Mouse (Mus musculus): ENCODE results near the gene Gle1. TPM values are rescaled to one million over a fixed set of nuclear protein-coding genes. Genes with fewer than 3 reads are reported as not detected.

Gle1 gene
- total RNA-seq, 2 experiments from 2014 or later: 41.4 to 44.6 TPM

DNA sequence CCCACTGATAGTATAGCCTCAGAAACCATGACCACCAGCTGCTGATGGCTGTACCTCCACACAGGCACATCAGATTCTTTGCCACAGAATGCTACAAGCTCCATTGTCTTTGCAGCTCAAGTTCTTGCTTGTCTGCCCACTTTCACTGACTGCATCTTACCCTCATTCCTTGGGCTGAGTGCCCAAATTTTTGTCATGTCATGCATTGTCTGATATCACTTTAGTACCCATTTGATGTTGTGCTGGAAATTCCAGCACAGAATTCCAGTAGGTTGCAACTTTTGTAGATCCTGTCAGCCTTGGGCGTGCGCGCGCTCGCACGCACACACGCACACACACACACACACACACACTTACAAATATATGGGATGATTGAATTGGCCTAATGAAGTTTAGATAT, 26.0 kb downstream of the Gle1 start:
- DNase-seq (ENCODE audit: low spot score in 2 of 2): no peak

DNA sequence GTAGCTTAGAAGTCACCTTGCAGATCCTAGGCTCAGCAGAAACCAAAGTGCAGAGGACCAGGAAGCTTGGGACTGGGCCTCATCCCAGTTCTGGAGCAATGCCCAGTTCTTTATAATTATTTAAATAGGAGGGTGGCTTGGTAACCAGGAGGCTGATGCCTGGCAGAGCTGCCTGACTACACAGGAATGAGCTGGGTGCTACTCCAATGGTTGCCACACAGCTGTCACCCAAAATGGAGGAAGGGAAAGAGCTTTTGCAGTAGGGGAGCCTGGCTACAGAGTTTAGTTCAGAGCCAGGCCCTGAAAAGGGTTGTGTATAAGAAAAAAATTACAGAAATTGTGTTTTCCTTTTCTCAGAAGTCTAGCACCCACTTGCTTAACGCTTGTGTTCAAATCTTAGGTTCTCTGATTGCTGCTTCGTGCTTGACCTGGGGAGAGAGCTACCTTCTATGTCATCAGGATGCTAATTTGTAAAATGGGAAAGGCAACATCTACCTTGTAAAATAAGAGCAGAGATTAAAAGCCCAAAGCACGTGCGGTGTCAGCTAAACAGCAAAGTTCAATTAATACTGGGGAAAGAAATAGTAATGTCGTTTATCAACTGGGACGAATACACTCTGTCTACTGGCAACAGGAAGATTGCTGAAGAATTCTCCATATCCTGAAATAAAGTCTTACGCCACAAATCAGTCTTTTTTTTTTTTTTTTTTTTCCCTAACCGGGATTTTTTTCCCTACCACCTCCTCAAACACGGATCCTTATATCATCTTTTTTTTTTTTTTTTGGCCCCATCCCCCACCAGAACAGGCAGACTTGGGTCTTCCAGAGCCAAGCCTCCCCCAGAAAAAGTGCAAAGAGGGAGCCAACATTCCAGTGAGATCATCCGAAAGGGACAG, 29.4 kb downstream of the Gle1 start:
- DNase-seq (ENCODE audit: low spot score in 2 of 2): no peak

DNA sequence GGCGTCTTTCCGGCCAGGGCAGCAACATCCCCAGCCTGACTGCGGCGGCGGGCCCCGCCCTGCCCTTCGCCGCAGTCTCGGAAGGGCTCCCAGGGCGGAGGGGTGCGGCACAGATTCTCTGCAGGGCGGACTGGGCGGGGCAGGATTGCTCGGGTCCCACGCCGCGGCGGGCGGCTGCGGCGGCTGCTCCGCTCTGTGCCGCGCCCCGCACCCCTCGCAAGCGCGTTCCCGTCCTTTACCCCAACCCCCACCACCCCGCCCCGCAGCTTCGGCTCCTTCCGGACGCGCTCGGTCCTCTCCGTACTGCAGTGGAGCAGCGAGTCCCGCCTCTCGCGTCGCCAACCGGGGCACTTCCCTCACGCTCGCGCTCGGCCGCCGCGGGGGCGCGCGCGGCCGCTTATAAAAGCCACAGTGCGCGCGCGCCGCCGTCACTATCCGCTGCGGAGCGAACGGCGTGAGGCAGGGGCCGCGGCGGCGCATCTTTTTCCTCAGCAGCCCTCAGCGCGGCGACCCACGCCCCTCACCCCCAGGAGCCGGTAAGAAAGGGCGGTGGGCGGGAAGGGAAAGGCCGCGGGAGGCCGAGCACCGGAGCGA, 30.1 kb downstream of the Gle1 start, which contains the start of gene Sptan1:
Gene Sptan1 (plus strand): TSS at position 311 of the 594 bp plus-strand sequence.
- DNase-seq (ENCODE audit: low spot score in 2 of 2): peak; percentile 93 to 96

DNA sequence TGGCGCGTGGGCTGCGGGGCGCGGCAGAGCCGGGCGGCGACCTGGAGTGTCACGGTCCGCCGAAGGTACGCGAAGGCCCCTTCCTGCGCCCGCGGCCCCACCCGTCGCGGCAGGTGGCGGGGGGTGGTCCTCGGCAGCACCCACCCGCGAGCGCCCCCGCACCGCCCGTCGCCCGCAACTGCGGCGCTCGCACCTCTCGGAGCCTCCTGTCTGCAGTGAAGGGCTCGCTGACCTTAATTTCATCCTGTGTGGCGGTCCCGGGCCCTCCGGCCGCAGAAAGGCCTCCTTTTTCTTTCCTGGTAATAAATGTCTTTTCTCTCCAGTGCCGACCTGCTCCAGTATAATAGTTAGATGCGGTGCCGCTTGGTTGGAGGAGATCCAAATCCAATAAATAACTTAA, 30.7 kb downstream of the Gle1 start:
- peak; percentile 16 to 18 for DNase-seq (ENCODE audit: low spot score in 2 of 2)

DNA sequence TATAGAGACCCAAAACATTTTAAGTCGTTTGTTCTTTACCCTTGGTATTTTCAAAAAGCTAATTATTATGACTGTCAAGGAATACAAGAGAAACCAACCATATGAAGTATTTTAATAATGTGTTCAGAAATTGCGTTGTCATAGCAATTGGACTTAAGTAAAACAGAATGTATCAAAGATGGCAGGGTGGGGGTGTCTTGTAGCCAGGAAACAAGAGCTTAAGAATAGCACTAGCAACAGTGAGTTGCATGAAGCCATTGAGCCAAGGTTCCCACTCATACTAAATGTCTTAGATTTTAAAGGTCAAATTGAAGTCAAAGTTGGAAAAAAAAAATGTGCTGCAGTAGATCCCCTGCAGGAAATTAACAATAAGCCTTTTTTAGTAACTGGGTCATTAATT, 31.6 kb downstream of the Gle1 start:
- no peak for DNase-seq (ENCODE audit: low spot score in 2 of 2)

DNA sequence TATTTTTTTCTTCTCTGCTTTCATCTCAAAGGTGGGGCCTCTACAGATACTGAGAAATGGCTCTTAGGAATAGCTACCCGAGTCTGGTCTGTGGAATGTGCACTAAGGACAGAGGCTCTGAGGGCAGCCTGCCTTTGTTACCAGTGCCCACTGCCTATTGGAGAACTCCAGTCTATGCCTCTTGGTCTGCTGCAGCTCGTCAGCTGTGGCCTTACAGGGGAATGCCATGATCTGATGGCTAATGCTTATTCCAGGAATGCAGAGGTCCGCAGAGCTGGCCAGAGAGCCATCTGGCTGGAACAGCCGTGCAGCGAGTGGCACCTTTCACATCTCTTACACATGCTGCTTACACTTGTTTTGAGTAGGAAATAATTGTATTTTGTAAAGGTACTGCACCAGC, 32.5 kb downstream of the Gle1 start:
- no peak for DNase-seq (ENCODE audit: low spot score in 2 of 2)

DNA sequence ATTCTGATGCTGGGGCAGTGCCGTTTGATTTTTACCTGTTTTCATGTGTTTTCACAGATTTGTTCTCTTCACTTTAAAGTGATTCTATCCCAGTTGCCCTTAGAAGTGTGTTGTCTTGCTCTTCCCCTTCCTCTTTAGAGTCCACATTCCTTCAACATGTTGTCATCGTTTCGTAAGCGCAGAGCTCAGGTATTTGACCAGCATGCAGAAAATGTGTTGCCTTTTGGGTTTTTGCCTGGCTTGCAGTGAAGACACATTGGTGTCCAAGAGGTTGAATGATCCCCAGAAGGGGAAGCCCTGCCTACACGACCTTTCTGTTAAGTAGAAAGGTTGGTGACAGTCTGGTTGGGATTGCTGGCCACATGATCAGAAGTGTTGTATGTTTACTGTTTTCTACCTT, 33.4 kb downstream of the Gle1 start:
- no peak for DNase-seq (ENCODE audit: low spot score in 2 of 2)

DNA sequence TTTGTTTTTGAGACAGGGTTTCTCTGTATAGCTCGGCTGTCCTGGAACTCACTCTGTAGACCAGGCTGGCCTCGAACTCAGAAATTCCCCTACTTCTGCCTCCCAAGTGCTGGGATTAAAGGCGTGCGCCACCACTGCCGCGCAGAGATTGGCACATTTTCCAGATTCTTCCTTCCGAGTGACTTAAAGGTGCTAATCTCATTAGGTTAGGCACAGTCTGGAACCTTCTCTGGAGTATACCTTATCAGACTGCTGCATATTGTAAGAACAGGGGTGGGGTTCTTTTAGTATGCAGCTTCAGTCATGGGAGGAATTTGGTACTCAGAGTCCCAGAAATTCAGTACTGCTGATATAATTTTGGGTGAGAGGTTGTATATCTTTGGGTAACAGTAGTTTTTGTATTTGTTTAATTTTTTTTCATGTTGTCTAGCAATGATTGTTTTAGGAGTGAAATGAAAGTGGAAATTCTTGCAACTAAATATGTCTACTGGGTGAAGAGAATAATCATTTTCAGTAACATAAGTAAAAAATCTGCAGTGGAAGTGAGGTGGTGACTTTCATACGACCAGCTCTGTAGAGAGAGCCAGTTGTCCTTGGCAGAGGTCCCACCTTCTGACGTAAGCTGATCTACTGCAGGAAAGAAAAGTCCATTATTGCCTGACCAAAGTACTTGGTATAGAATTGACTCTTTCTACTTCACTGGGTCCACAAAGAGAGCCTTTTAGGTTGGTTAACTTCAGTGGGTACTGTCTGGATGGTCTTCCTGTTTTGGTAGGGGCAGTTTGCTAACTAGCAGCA, 36.8 kb downstream of the Gle1 start:
- DNase-seq (ENCODE audit: low spot score in 2 of 2): peak; percentile 38 to 50

DNA sequence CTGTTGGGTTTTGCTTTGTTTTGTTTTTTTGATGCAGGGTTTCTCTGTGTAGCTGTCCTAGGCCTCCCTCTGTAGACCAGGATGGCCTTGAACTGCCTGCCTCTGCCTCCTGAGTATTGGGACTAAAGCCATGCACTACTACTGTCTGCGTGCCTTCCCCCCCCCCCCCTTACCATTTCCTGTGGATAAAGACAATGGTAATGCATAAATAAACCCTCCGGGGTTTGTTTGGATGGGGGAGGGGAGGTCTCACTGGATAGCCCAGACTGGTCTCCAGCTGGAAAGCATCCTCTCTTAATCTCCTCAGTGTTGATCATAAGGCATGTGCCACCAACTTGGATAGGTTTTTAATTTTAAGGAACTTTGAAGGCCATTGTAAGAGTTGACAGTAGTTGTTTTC, 38.3 kb downstream of the Gle1 start:
- DNase-seq (ENCODE audit: low spot score in 2 of 2): no peak

DNA sequence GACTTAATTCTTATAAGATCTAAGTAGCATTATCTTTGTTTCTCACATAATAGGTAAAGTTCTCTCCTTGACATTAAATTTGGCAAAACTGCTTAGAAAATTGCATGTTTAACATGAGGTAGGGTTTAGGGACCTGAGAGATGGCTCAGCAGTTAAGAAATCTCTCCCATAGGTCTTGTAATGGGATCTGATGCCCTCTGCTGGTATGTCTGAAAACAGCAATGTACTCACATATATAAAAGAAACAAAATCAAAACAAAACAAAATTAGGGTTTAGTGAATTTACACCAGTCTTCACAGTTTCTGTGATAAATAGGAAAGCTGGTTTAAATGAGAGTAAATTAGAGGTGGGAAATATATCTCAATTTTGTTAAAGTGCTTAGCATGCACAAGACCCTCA, 42.1 kb downstream of the Gle1 start:
- no peak for DNase-seq (ENCODE audit: low spot score in 2 of 2)

DNA sequence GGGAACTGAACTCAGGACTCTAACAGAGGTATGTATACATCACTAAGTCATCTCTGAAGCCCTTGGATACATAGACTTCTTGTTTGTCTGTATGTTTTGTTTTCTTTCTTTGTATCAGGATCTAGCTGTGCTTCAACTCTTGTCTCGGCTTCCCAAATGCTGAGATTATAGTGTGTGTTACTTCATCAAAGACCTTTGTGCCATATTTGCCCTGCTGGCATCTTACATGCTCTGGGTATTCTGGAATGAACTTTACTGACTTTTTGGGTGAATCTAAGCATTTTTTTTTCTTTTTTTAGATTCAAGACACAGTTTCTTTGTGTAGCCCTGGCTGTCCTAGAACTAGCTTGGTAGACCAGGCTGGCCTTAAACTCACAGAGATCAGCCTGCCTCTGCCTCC, 45.4 kb downstream of the Gle1 start:
- DNase-seq (ENCODE audit: low spot score in 2 of 2): no peak

DNA sequence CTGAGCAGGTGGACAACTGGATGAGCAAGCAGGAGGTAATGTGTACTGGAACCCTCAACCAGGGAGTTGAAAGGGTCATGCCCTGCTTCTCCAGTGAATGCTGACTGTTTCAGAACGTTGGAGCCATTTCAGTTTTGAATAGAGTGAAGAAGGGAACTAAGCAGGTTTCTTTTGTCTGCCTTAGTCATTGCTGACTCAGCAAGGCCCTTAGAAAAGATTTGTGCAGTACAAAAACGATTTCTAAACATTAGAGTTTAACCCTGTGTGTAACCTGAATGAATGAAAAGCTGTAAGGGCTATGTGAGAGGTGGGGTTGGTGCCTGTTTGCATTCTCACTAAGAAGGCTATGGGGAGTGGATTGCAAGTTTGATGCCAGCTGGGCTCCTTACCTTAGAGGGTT, 56.7 kb downstream of the Gle1 start:
- DNase-seq (ENCODE audit: low spot score in 2 of 2): no peak

DNA sequence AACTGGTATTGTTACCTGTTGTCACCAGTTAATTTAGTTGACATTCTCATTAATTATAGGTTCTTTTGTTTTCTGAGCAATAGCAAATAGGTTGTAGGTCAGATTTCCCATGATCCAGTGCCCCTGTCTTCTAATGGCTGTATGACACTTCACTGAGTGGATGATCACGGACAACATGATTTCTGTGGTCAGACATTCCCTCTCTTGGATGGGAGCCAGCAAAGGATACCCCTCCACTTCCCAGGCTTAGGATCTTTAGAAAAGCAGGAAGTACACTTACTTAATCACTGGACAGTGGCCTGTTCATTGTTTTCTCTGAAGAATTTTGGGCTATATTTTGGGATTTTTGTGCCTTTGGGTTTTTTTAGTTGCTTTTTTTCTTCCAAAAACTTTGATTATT, 73.9 kb downstream of the Gle1 start:
- DNase-seq (ENCODE audit: low spot score in 2 of 2): no peak

Small RNAs within 50 kb of the gene (microRNA-seq; reads per million reads assigned to microRNA genes)
- gene Mir6997: not detected

Other genes with a start within 250 kb of the Gle1 start
- 1 to 10 TPM in 1 of 2 experiments, not detected in 1; 1.8 TPM for gene Gm13420, start 183.7 kb upstream of the Gle1 start, total RNA-seq (2021)
- gene Gm13547, start 176.1 kb upstream of the Gle1 start, total RNA-seq (2021): not detected
- gene Coq4, start 147.9 kb upstream of the Gle1 start, total RNA-seq (2021): 10 to 100 TPM; 20.3 to 22.5 TPM
- 10 to 100 TPM; 56.8 to 57.3 TPM for gene Trub2, start 146.9 kb upstream of the Gle1 start, total RNA-seq (2021)
- 10 to 100 TPM; 31.0 to 34.0 TPM for gene Slc27a4, start 132.8 kb upstream of the Gle1 start, total RNA-seq (2021)
- 10 to 100 TPM; 49.5 to 55.6 TPM for gene Urm1, start 115.4 kb upstream of the Gle1 start, total RNA-seq (2021)
- 10 to 100 TPM; 28.3 to 34.4 TPM for gene Cercam, start 66.3 kb upstream of the Gle1 start, total RNA-seq (2021)
- 10 to 100 TPM; 80.0 to 82.1 TPM for gene Odf2, start 46.2 kb upstream of the Gle1 start, total RNA-seq (2021)
- 100 to 1,000 TPM; 230 to 284 TPM for gene Sptan1, start 30.1 kb downstream of the Gle1 start, total RNA-seq (2021)
- gene Wdr34, start 113.5 kb downstream of the Gle1 start, total RNA-seq (2021): 10 to 100 TPM; 35.9 to 39.2 TPM
- 100 to 1,000 TPM; 326 to 328 TPM for gene Set, start 122.0 kb downstream of the Gle1 start, total RNA-seq (2021)
- 10 to 100 TPM; 11.4 to 12.4 TPM for gene Pkn3, start 142.3 kb downstream of the Gle1 start, total RNA-seq (2021)
- 10 to 100 TPM; 17.5 to 18.5 TPM for gene Zdhhc12, start 158.2 kb downstream of the Gle1 start, total RNA-seq (2021)
- gene Zer1, start 189.2 kb downstream of the Gle1 start, total RNA-seq (2021): 10 to 100 TPM; 55.4 to 56.2 TPM
- gene Tbc1d13, start 198.3 kb downstream of the Gle1 start, total RNA-seq (2021): 10 to 100 TPM; 66.6 to 68.6 TPM
- gene Endog, start 236.1 kb downstream of the Gle1 start, total RNA-seq (2021): 10 to 100 TPM; 27.3 to 33.4 TPM
- 10 to 100 TPM; 25.1 to 26.2 TPM for gene Spout1, start 243.0 kb downstream of the Gle1 start, total RNA-seq (2021)

Data from adrenal gland, postnatal 4 days (tissue).